Mouse (Mus musculus): Measurements from ENCODE around the gene Slc48a1. TPM values are rescaled to one million over a fixed set of nuclear protein-coding genes. Genes with fewer than 3 reads are reported as not detected.

The Slc48a1 gene
- polyA plus RNA-seq, 1 experiment: 117 TPM

GRCm38 (mm10) chr15:97812875-97813274, 34.6 kb downstream of the Slc48a1 start:
- TF ChIP-seq POLR2A (IDR thresholded peaks at IDR 0.05; ENCODE audit: low read depth, low read length) (no peak), CTCF (IDR thresholded peaks at IDR 0.05; ENCODE audit: extremely low read depth, insufficient read depth, insufficient read length, insufficient replicate concordance) (no peak)
- 76% methylated on average over 7 of the region's 7 CpGs for WGBS
- Histone ChIP-seq H3K27ac (ENCODE audit: insufficient read depth, low read length) (no peak overlapping the region), H3K27me3 (ENCODE audit: control insufficient read depth, insufficient read depth, low read length) (no peaks in the 10 kb centered on the region), H3K4me3 (ENCODE audit: extremely low read depth, insufficient read depth, insufficient read length) (no peak overlapping the region), H3K4me1 (ENCODE audit: control insufficient read depth, insufficient read depth, insufficient read length) (peaks cover 18% of the 10 kb centered on the region; the same call in 1 of the 2 replicates), H3K36me3 (ENCODE audit: control insufficient read depth, insufficient read depth, low read length) (peaks cover 25% of the 10 kb centered on the region)
- DNase-seq (ENCODE audit: low read depth in 1 of 2, low spot score in 2 of 2): no peak

GRCm38 (mm10) chr15:97813452-97814204, 35.3 kb downstream of the Slc48a1 start:
- Histone ChIP-seq H3K4me1 (ENCODE audit: control insufficient read depth, insufficient read depth, insufficient read length) (peaks cover 20% of the 10 kb centered on the region; the same call in 1 of the 2 replicates), H3K27ac (ENCODE audit: insufficient read depth, low read length) (no peak overlapping the region), H3K27me3 (ENCODE audit: control insufficient read depth, insufficient read depth, low read length) (no peaks in the 10 kb centered on the region), H3K36me3 (ENCODE audit: control insufficient read depth, insufficient read depth, low read length) (peaks cover 18% of the 10 kb centered on the region), H3K4me3 (ENCODE audit: extremely low read depth, insufficient read depth, insufficient read length) (no peak overlapping the region)
- TF ChIP-seq POLR2A (IDR thresholded peaks at IDR 0.05; ENCODE audit: low read depth, low read length) (no peak), CTCF (IDR thresholded peaks at IDR 0.05; ENCODE audit: extremely low read depth, insufficient read depth, insufficient read length, insufficient replicate concordance) (no peak)
- no peak for DNase-seq (ENCODE audit: low read depth in 1 of 2, low spot score in 2 of 2)
- WGBS: 86% methylated on average over 21 of the region's 21 CpGs

GRCm38 (mm10) chr15:97814703-97815102, 36.4 kb downstream of the Slc48a1 start:
- peaks cover 10% of the 10 kb centered on the region for H3K36me3 ChIP-seq (ENCODE audit: control insufficient read depth, insufficient read depth, low read length)
- peaks cover 20% of the 10 kb centered on the region; the same call in 1 of the 2 replicates for H3K4me1 ChIP-seq (ENCODE audit: control insufficient read depth, insufficient read depth, insufficient read length)
- 71% methylated on average over 5 of the region's 5 CpGs for WGBS
- no peak overlapping the region for H3K4me3 ChIP-seq (ENCODE audit: extremely low read depth, insufficient read depth, insufficient read length)
- H3K27ac ChIP-seq (ENCODE audit: insufficient read depth, low read length): no peak overlapping the region; the same call in 1 of the 2 replicates
- DNase-seq (ENCODE audit: low read depth in 1 of 2, low spot score in 2 of 2): no peak
- no peaks in the 10 kb centered on the region for H3K27me3 ChIP-seq (ENCODE audit: control insufficient read depth, insufficient read depth, low read length)
- TF ChIP-seq POLR2A (IDR thresholded peaks at IDR 0.05; ENCODE audit: low read depth, low read length) (no peak), CTCF (IDR thresholded peaks at IDR 0.05; ENCODE audit: extremely low read depth, insufficient read depth, insufficient read length, insufficient replicate concordance) (no peak)

- DNase-seq (ENCODE audit: low read depth in 1 of 2, low spot score in 2 of 2): no peak
- H3K36me3 ChIP-seq (ENCODE audit: control insufficient read depth, insufficient read depth, low read length): peaks cover 7% of the 10 kb centered on the region; the same call in 1 of the 2 replicates
- no peaks in the 10 kb centered on the region for H3K27me3 ChIP-seq (ENCODE audit: control insufficient read depth, insufficient read depth, low read length)
- WGBS: over 99% methylated on average over 4 of the region's 4 CpGs
- H3K4me3 ChIP-seq (ENCODE audit: extremely low read depth, insufficient read depth, insufficient read length): no peak overlapping the region
- TF ChIP-seq POLR2A (IDR thresholded peaks at IDR 0.05; ENCODE audit: low read depth, low read length) (no peak), CTCF (IDR thresholded peaks at IDR 0.05; ENCODE audit: extremely low read depth, insufficient read depth, insufficient read length, insufficient replicate concordance) (no peak)
- H3K27ac ChIP-seq (ENCODE audit: insufficient read depth, low read length): no peak overlapping the region
- peaks cover 25% of the 10 kb centered on the region; the same call in 1 of the 2 replicates for H3K4me1 ChIP-seq (ENCODE audit: control insufficient read depth, insufficient read depth, insufficient read length)
Measured at GRCm38 (mm10) chr15:97815254-97815653, 36.9 kb downstream of the Slc48a1 start.

GRCm38 (mm10) chr15:97816199-97816994, 38.1 kb downstream of the Slc48a1 start:
- Histone ChIP-seq H3K27ac (ENCODE audit: insufficient read depth, low read length) (no peak overlapping the region), H3K4me3 (ENCODE audit: extremely low read depth, insufficient read depth, insufficient read length) (no peak overlapping the region), H3K27me3 (ENCODE audit: control insufficient read depth, insufficient read depth, low read length) (no peaks in the 10 kb centered on the region), H3K4me1 (ENCODE audit: control insufficient read depth, insufficient read depth, insufficient read length) (peaks cover 33% of the 10 kb centered on the region), H3K36me3 (ENCODE audit: control insufficient read depth, insufficient read depth, low read length) (peaks cover under 1% of the 10 kb centered on the region; the same call in 1 of the 2 replicates)
- 47% methylated on average over 17 of the region's 17 CpGs for WGBS
- TF ChIP-seq CTCF (IDR thresholded peaks at IDR 0.05; ENCODE audit: extremely low read depth, insufficient read depth, insufficient read length, insufficient replicate concordance): no peak
- no peak for TF ChIP-seq POLR2A (IDR thresholded peaks at IDR 0.05; ENCODE audit: low read depth, low read length)
- DNase-seq (ENCODE audit: low read depth in 1 of 2, low spot score in 2 of 2): no peak

GRCm38 (mm10) chr15:97819937-97820336, 41.6 kb downstream of the Slc48a1 start:
- peaks cover 59% of the 10 kb centered on the region for H3K4me1 ChIP-seq (ENCODE audit: control insufficient read depth, insufficient read depth, insufficient read length)
- no peaks in the 10 kb centered on the region for H3K36me3 ChIP-seq (ENCODE audit: control insufficient read depth, insufficient read depth, low read length)
- H3K27me3 ChIP-seq (ENCODE audit: control insufficient read depth, insufficient read depth, low read length): no peaks in the 10 kb centered on the region
- DNase-seq (ENCODE audit: low read depth in 1 of 2, low spot score in 2 of 2): no peak
- WGBS: 80% methylated on average over 9 of the region's 9 CpGs
- no peak overlapping the region for H3K27ac ChIP-seq (ENCODE audit: insufficient read depth, low read length)
- TF ChIP-seq POLR2A (IDR thresholded peaks at IDR 0.05; ENCODE audit: low read depth, low read length) (no peak), CTCF (IDR thresholded peaks at IDR 0.05; ENCODE audit: extremely low read depth, insufficient read depth, insufficient read length, insufficient replicate concordance) (no peak)
- H3K4me3 ChIP-seq (ENCODE audit: extremely low read depth, insufficient read depth, insufficient read length): no peak overlapping the region
